Mouse (Mus musculus): ENCODE measurements at regions not wholly inside any gene's neighbourhood (a gene's known extent, or its start where the extent isn't known, plus 50 kb on each side); places are given as distances from the start of the nearest gene placed in this dataset.

DNA sequence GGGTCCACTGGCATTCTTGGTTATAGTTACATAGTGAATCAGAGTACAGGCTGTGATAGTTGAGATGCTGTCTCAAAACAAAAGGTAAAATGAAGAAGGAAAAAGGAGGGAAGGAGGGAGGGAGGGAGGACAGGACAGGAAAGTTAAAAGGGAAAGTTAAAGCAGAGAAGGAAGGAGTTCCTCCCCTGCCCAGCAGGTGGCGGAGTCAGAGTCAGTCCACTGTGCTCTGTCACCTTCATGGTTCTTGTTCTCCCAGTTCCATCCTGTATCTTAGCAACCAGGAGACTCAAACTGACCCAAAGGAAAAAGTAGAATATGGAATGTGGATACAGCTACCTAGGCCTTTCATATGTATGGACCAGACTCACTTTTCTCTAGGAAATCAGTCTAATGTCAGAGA, 288.3 kb downstream of the Pdcd6ip start:
- no peak for ATAC-seq
- H3K27me3 ChIP-seq (replicated peaks; ENCODE audit: control insufficient read depth, insufficient read depth, low read length) = no peaks in the 10 kb centered on the region
- WGBS = 78% methylated on average over 1 of the region's 1 CpGs

GRCm38 (mm10) chr9:113417106-113417505, 291.0 kb downstream of the Pdcd6ip start:
- 90% methylated on average over 3 of the region's 3 CpGs for WGBS
- Histone ChIP-seq H3K27ac (ENCODE audit: low read depth, low read length) (no peak overlapping the region), H3K4me2 (ENCODE audit: low read length) (no peak overlapping the region), H3K36me3 (ENCODE audit: control insufficient read depth, insufficient read depth, low read length) (no peaks in the 10 kb centered on the region), H3K27me3 (replicated peaks; ENCODE audit: control insufficient read depth, insufficient read depth, low read length) (no peaks in the 10 kb centered on the region), H3K9ac (ENCODE audit: low read depth, low read length) (no peak overlapping the region), H3K4me3 (ENCODE audit: low read length) (no peak overlapping the region), H3K9me3 (ENCODE audit: control insufficient read depth, low read length) (no peaks in the 10 kb centered on the region), H3K4me1 (ENCODE audit: control insufficient read depth, insufficient read depth, low read depth, low read length) (no peaks in the 10 kb centered on the region)
- no peak for ATAC-seq

More for the DNA sequence above, 288.3 kb downstream of the Pdcd6ip start:
- no peak overlapping the region for H3K9ac ChIP-seq (ENCODE audit: low read depth, low read length)
- H3K4me2 ChIP-seq (ENCODE audit: low read length) = no peak overlapping the region
- no peaks in the 10 kb centered on the region for H3K4me1 ChIP-seq (ENCODE audit: control insufficient read depth, insufficient read depth, low read depth, low read length)
- no peaks in the 10 kb centered on the region for H3K36me3 ChIP-seq (ENCODE audit: control insufficient read depth, insufficient read depth, low read length)
- no peak overlapping the region for H3K4me3 ChIP-seq (ENCODE audit: low read length)
- H3K27ac ChIP-seq (ENCODE audit: low read depth, low read length) = no peak overlapping the region
- H3K9me3 ChIP-seq (ENCODE audit: control insufficient read depth, low read length) = no peaks in the 10 kb centered on the region

GRCm38 (mm10) chr9:113415511-113415931, 292.5 kb downstream of the Pdcd6ip start:
- no peak overlapping the region for H3K4me2 ChIP-seq (ENCODE audit: low read length)
- peak; percentile 40; the same call in 1 of the 2 replicates for ATAC-seq
- H3K4me3 ChIP-seq (ENCODE audit: low read length) = no peak overlapping the region
- no peaks in the 10 kb centered on the region for H3K4me1 ChIP-seq (ENCODE audit: control insufficient read depth, insufficient read depth, low read depth, low read length)
- H3K36me3 ChIP-seq (ENCODE audit: control insufficient read depth, insufficient read depth, low read length) = no peaks in the 10 kb centered on the region
- no peaks in the 10 kb centered on the region for H3K9me3 ChIP-seq (ENCODE audit: control insufficient read depth, low read length)
- H3K9ac ChIP-seq (ENCODE audit: low read depth, low read length) = no peak overlapping the region
- no peaks in the 10 kb centered on the region for H3K27me3 ChIP-seq (replicated peaks; ENCODE audit: control insufficient read depth, insufficient read depth, low read length)
- 13% methylated on average over 5 of the region's 5 CpGs for WGBS
- H3K27ac ChIP-seq (ENCODE audit: low read depth, low read length) = no peak overlapping the region

- ATAC-seq = no peak
- H3K4me2 ChIP-seq (ENCODE audit: low read length) = no peak overlapping the region
- no peaks in the 10 kb centered on the region for H3K36me3 ChIP-seq (ENCODE audit: control insufficient read depth, insufficient read depth, low read length)
- no peaks in the 10 kb centered on the region for H3K9me3 ChIP-seq (ENCODE audit: control insufficient read depth, low read length)
- no peaks in the 10 kb centered on the region for H3K27me3 ChIP-seq (replicated peaks; ENCODE audit: control insufficient read depth, insufficient read depth, low read length)
- no peak overlapping the region for H3K4me3 ChIP-seq (ENCODE audit: low read length)
- H3K27ac ChIP-seq (ENCODE audit: low read depth, low read length) = no peak overlapping the region
- H3K9ac ChIP-seq (ENCODE audit: low read depth, low read length) = no peak overlapping the region
- WGBS = 74% methylated on average over 1 of the region's 1 CpGs
- no peaks in the 10 kb centered on the region for H3K4me1 ChIP-seq (ENCODE audit: control insufficient read depth, insufficient read depth, low read depth, low read length)
Measured at GRCm38 (mm10) chr9:113414690-113415089, 293.4 kb downstream of the Pdcd6ip start.

GRCm38 (mm10) chr9:113413851-113414250, 294.2 kb downstream of the Pdcd6ip start:
- Histone ChIP-seq H3K27ac (ENCODE audit: low read depth, low read length) (no peak overlapping the region), H3K9me3 (ENCODE audit: control insufficient read depth, low read length) (no peaks in the 10 kb centered on the region), H3K9ac (ENCODE audit: low read depth, low read length) (no peak overlapping the region), H3K4me1 (ENCODE audit: control insufficient read depth, insufficient read depth, low read depth, low read length) (no peaks in the 10 kb centered on the region), H3K27me3 (replicated peaks; ENCODE audit: control insufficient read depth, insufficient read depth, low read length) (no peaks in the 10 kb centered on the region), H3K4me2 (ENCODE audit: low read length) (no peak overlapping the region), H3K36me3 (ENCODE audit: control insufficient read depth, insufficient read depth, low read length) (no peaks in the 10 kb centered on the region), H3K4me3 (ENCODE audit: low read length) (no peak overlapping the region)
- no peak for ATAC-seq
- WGBS = 50% methylated on average over 3 of the region's 3 CpGs

DNA sequence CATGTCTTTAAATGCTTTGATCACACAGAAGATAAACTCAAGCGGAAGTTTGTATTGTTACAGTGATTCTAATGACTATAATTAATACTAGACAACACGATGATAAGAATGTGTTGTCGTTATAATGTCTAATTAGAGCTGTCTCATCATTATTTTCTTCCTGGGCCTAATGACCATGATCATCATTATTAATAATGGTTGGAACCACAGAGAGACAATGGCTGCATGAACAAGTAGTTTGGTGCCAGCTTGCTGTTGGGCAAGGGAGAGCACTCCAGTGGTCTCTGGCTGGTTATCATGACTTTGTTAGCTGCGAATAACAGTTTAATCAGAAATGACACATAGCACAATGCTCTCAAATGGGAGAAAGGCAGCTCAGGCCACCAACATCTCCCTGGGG, 296.4 kb downstream of the Pdcd6ip start:
- Histone ChIP-seq H3K4me2 (ENCODE audit: low read length) (no peak overlapping the region), H3K4me1 (ENCODE audit: control insufficient read depth, insufficient read depth, low read depth, low read length) (no peaks in the 10 kb centered on the region), H3K27ac (ENCODE audit: low read depth, low read length) (no peak overlapping the region), H3K9ac (ENCODE audit: low read depth, low read length) (no peak overlapping the region), H3K4me3 (ENCODE audit: low read length) (no peak overlapping the region), H3K27me3 (replicated peaks; ENCODE audit: control insufficient read depth, insufficient read depth, low read length) (no peaks in the 10 kb centered on the region), H3K36me3 (ENCODE audit: control insufficient read depth, insufficient read depth, low read length) (no peaks in the 10 kb centered on the region), H3K9me3 (ENCODE audit: control insufficient read depth, low read length) (no peaks in the 10 kb centered on the region)
- WGBS = 67% methylated on average over 4 of the region's 4 CpGs
- no peak for ATAC-seq

DNA sequence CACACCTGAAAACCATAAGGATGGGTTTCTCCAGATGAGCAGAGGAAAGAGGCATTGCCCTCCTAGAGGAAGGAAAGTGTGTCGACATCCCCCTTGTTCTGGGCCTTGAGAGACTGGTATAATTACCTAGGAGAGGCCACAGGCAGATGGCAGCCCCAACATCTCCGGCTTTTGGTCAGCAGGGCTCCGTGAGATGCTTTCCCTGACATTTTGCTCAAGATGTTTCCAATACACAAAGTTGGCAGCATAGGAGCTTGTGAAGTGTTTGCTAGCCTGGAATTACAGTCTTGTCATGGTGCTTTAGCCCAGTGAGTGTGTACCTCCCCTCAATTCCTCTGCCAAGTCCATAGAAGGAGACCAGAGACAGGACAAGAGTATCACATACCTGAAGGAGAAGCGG, 299.5 kb downstream of the Pdcd6ip start:
- Histone ChIP-seq H3K27ac (ENCODE audit: low read depth, low read length) (no peak overlapping the region), H3K36me3 (ENCODE audit: control insufficient read depth, insufficient read depth, low read length) (no peaks in the 10 kb centered on the region), H3K9ac (ENCODE audit: low read depth, low read length) (no peak overlapping the region), H3K9me3 (ENCODE audit: control insufficient read depth, low read length) (no peaks in the 10 kb centered on the region), H3K4me2 (ENCODE audit: low read length) (no peak overlapping the region), H3K4me1 (ENCODE audit: control insufficient read depth, insufficient read depth, low read depth, low read length) (no peaks in the 10 kb centered on the region), H3K4me3 (ENCODE audit: low read length) (no peak overlapping the region), H3K27me3 (replicated peaks; ENCODE audit: control insufficient read depth, insufficient read depth, low read length) (no peaks in the 10 kb centered on the region)
- no peak for ATAC-seq
- 85% methylated on average over 4 of the region's 4 CpGs for WGBS

GRCm38 (mm10) chr9:113394320-113394719, 313.7 kb downstream of the Pdcd6ip start:
- H3K27me3 ChIP-seq (replicated peaks; ENCODE audit: control insufficient read depth, insufficient read depth, low read length) = no peaks in the 10 kb centered on the region

DNA sequence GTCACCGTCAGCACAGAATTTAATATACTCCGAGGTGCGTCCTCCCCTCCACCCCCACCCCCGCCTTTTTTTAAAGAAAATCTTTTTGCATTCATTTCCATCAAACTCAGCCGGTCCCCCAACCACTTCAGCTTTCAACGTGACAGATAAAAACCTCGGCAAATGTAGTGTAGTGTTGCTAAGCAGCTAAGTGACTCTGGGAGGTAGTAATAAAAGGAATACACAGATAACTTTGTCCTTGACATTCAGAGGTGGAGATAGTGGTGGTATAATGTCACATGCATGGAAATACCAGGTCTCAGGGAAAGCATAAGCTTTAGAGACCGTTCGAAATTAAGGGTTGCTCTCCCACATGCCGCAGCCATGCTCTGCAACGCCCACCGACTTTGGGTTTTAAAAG, 320.7 kb downstream of the Pdcd6ip start:
- ATAC-seq = no peak
- Histone ChIP-seq H3K9ac (ENCODE audit: low read depth, low read length) (no peak overlapping the region), H3K4me2 (ENCODE audit: low read length) (no peak overlapping the region), H3K27ac (ENCODE audit: low read depth, low read length) (no peak overlapping the region), H3K4me1 (ENCODE audit: control insufficient read depth, insufficient read depth, low read depth, low read length) (peaks cover 2% of the 10 kb centered on the region; the same call in 1 of the 2 replicates), H3K9me3 (ENCODE audit: control insufficient read depth, low read length) (no peaks in the 10 kb centered on the region), H3K27me3 (replicated peaks; ENCODE audit: control insufficient read depth, insufficient read depth, low read length) (no peaks in the 10 kb centered on the region), H3K36me3 (ENCODE audit: control insufficient read depth, insufficient read depth, low read length) (no peaks in the 10 kb centered on the region), H3K4me3 (ENCODE audit: low read length) (no peak overlapping the region)
- 65% methylated on average over 12 of the region's 12 CpGs for WGBS

More at GRCm38 (mm10) chr9:113394320-113394719, 313.7 kb downstream of the Pdcd6ip start:
- H3K27ac ChIP-seq (ENCODE audit: low read depth, low read length) = no peak overlapping the region
- no peaks in the 10 kb centered on the region; the same call in 1 of the 2 replicates for H3K9me3 ChIP-seq (ENCODE audit: control insufficient read depth, low read length)
- H3K4me1 ChIP-seq (ENCODE audit: control insufficient read depth, insufficient read depth, low read depth, low read length) = no peaks in the 10 kb centered on the region
- 91% methylated on average over 3 of the region's 3 CpGs for WGBS
- H3K4me2 ChIP-seq (ENCODE audit: low read length) = no peak overlapping the region
- no peaks in the 10 kb centered on the region for H3K36me3 ChIP-seq (ENCODE audit: control insufficient read depth, insufficient read depth, low read length)
- no peak overlapping the region for H3K9ac ChIP-seq (ENCODE audit: low read depth, low read length)
- ATAC-seq = no peak
- no peak overlapping the region for H3K4me3 ChIP-seq (ENCODE audit: low read length)

All from hindbrain, embryonic 16.5 days (tissue).